Mouse (Mus musculus): ENCODE data around the gene Nuak2. TPM values are rescaled to one million over a fixed set of nuclear protein-coding genes. Genes with fewer than 3 reads are reported as not detected.
A peak's percentile ranks its signal among the peaks of the same experiment; 100 is the strongest.

Gene Nuak2
- total RNA-seq, 4 experiments from 2014 or later = 1.2 to 2.0 (median 1.9) TPM

- peak; percentile 55 to 69 for DNase-seq (ENCODE audit: low spot score in 2 of 2)
Observed at GRCm38 (mm10) chr1:132298425-132298800, 17.5 kb upstream of the Nuak2 start, which contains the start of gene Klhdc8a. Klhdc8a (plus strand) TSS chr1:132298626.

- no peak for DNase-seq (ENCODE audit: low spot score in 2 of 2)
Observed at GRCm38 (mm10) chr1:132298801-132299464, 17.0 kb upstream of the Nuak2 start.

GRCm38 (mm10) chr1:132299744-132300143, 16.2 kb upstream of the Nuak2 start:
- DNase-seq (ENCODE audit: low spot score in 2 of 2) = no peak

- no peak for DNase-seq (ENCODE audit: low spot score in 2 of 2)
Observed at GRCm38 (mm10) chr1:132301242-132301641, 14.7 kb upstream of the Nuak2 start.

GRCm38 (mm10) chr1:132302341-132302866, 13.5 kb upstream of the Nuak2 start:
- no peak for DNase-seq (ENCODE audit: low spot score in 2 of 2)

GRCm38 (mm10) chr1:132304618-132305214, 11.2 kb upstream of the Nuak2 start:
- no peak for DNase-seq (ENCODE audit: low spot score in 2 of 2)

GRCm38 (mm10) chr1:132306160-132306559, 9.8 kb upstream of the Nuak2 start:
- DNase-seq (ENCODE audit: low spot score in 2 of 2) = peak in 1 of 2 experiments; percentile 38

GRCm38 (mm10) chr1:132306808-132307207, 9.1 kb upstream of the Nuak2 start:
- DNase-seq (ENCODE audit: low spot score in 2 of 2) = no peak

- no peak for DNase-seq (ENCODE audit: low spot score in 2 of 2)
Observed at GRCm38 (mm10) chr1:132307962-132308361, 8.0 kb upstream of the Nuak2 start.

- DNase-seq (ENCODE audit: low spot score in 2 of 2) = no peak
Observed at GRCm38 (mm10) chr1:132308674-132309073, 7.3 kb upstream of the Nuak2 start.

- DNase-seq (ENCODE audit: low spot score in 2 of 2) = no peak
Observed at GRCm38 (mm10) chr1:132310754-132311153, 5.2 kb upstream of the Nuak2 start.

GRCm38 (mm10) chr1:132311174-132311859, 4.6 kb upstream of the Nuak2 start:
- no peak for DNase-seq (ENCODE audit: low spot score in 2 of 2)

- no peak for DNase-seq (ENCODE audit: low spot score in 2 of 2)
Observed at GRCm38 (mm10) chr1:132312043-132312442, 3.9 kb upstream of the Nuak2 start.

- DNase-seq (ENCODE audit: low spot score in 2 of 2) = peak in 1 of 2 experiments; percentile 48
Observed at GRCm38 (mm10) chr1:132312703-132313102, 3.2 kb upstream of the Nuak2 start.

GRCm38 (mm10) chr1:132316625-132316994, 684 bp downstream of the Nuak2 start:
- no peak for DNase-seq (ENCODE audit: low spot score in 2 of 2)

GRCm38 (mm10) chr1:132317413-132317812, 1.5 kb downstream of the Nuak2 start:
- no peak for DNase-seq (ENCODE audit: low spot score in 2 of 2)

- no peak for DNase-seq (ENCODE audit: low spot score in 2 of 2)
Observed at GRCm38 (mm10) chr1:132317894-132318863, 2.3 kb downstream of the Nuak2 start.

- DNase-seq (ENCODE audit: low spot score in 2 of 2) = no peak
Observed at GRCm38 (mm10) chr1:132319242-132319641, 3.3 kb downstream of the Nuak2 start.

- no peak for DNase-seq (ENCODE audit: low spot score in 2 of 2)
Observed at GRCm38 (mm10) chr1:132321821-132322580, 6.1 kb downstream of the Nuak2 start.
